Mouse (Mus musculus) skeletal muscle tissue, adult 2 months (tissue): ENCODE measurements at regions not wholly inside any gene's neighbourhood (a gene's known extent, or its start where the extent isn't known, plus 50 kb on each side); places are given as distances from the start of the nearest gene placed in this dataset.
A peak's percentile ranks its signal among the peaks of the same experiment; 100 is the strongest.

Experiments
- DNase-seq: peaks from one replicate; pipeline ENCODE4 v3.0.0-alpha.2; 2012; ENCODE audit warnings: low read depth, low spot score

GRCm38 (mm10) chr17:82731561-82731960 lies 483.5 kb upstream of the Pkdcc start:
- DNase-seq = no peak

- DNase-seq = no peak
These were observed 472.6 kb upstream of the Pkdcc start for GRCm38 (mm10) chr17:82742445-82742844.

DNA sequence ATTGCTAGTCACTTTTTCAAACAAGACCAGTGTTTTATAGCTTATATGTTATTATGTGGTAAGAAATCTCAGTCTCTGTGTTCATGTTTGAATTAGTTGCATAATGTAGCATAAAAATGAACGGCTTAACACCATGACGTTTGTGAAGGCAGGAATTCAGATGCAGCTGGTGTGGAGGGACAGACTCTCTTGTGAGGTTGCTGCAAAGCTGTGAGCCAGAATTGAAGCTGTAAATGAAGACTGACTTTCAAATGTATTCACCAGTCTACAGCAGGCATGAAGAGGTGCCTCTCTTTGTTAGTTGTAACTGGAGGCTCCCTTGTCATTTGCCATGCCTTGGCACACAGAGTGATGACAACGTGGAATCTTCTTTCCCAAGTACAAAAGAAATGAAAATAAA lies 457.7 kb upstream of the Pkdcc start:
- DNase-seq = no peak

GRCm38 (mm10) chr17:82779096-82779495 lies 436.0 kb upstream of the Pkdcc start:
- DNase-seq = no peak

DNA sequence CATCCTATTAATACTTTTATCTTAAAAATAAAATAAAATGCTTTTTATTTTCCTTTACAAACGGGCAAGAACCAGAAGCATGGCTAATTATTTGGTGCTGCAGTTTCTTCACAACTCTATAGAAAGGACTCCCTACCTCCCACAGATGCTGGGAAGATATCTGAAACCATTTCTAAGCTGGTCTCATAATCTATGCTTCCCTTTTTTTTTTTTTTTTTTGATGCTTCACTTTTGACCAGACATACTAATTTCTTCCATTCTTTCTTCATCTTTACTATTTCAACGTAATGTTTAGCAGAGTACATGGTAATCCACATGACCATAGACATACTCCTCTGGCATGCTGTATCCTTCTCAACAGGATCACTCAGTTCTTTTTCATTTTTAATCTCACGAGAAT lies 393.0 kb upstream of the Pkdcc start:
- no peak for DNase-seq

DNA sequence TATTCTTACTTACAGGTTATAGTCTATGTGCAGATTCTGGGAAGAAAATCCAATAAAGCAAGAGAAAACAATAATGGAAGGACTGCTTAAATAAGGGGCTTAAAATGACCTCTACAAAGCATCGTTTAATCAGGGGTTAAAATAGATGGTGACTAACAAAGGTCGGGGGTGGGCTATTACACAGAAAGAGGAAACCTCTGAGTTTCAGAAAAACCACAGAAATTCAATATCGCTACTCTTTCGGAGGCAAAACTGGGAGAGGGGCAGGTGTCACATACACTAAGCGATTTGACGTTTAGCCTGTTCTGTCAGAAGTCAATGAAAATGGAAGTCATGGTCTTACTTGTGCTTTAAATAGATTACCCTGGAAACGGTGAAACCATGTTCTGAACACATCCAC lies 391.0 kb upstream of the Pkdcc start:
- no peak for DNase-seq

DNA sequence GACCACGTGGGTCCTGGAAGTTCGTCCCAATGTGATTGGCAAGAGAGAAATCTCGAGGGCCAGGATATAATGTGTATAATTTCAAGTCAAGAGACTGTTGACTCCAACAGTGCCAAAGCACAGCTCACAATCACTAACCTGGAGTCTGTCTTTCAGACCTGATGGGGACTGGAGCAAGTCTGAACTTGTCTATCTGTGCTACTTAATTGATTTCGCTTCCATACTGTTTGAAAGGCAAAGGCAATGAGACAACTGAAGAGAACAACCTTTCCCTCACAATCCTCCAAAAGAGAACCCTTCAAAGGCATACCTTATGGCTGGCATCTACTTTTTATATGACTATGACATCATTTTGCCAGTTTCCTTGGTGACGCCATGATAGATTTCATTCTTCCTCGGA lies 390.5 kb upstream of the Pkdcc start:
- DNase-seq = no peak

DNA sequence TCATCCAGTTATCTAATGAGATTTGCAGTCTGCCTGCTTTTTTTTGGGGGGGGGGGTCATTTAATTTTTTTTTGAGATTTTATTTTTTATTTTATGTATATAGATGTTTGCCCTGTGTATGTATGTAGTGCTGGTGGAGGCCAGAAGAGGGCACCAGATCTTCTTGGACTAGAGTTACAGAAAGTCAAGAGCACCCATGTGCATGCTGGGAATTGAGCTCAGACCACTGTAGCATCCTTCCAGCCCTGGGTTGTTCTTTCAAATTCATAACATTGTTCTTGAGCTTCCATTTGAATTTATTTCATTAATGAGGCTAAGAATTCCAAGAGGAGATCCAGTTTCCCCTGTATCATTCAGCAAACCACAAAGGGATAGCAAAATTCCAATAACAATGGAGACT lies 387.9 kb upstream of the Pkdcc start:
- no peak for DNase-seq

DNA sequence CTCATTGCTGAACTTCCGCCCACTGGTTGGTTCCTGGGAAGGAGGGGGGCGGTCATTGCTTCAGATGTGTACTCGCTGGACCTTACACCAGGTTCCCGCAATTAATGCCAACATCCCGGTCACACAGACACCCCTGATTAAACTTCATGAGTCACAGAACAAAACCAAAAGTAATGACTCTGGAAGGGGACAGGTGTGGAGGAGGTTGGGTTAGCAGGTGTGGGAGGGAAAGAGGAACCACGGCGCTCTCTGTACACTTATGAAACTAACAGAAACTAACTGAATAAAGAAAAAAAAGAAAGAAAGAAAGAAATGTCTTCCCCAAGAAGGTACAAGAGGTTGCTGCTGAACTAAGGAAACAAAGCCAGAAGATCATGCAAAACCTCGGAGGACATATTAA lies 387.3 kb upstream of the Pkdcc start:
- no peak for DNase-seq

- DNase-seq = no peak
These were observed 386.6 kb upstream of the Pkdcc start for GRCm38 (mm10) chr17:82828434-82828997.

GRCm38 (mm10) chr17:82829415-82829814 lies 385.7 kb upstream of the Pkdcc start:
- DNase-seq = no peak

DNA sequence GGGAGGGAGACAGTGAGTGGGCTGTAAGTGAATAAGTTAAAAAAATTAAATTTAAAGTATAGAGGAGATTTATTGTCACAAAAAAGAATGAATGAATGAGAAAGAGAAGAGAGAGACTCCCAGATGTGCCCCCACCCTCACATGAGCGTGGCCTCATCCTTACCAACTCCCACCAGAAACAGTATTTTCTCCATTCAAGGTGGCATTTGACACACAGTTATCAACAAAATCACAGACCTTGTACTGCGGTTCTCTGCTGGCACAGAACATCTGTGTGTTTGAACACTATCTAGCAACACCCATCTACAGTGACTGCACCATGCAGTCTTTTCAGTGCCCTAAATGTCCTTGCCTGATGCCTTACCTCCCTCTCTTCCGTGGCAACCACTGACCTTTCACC lies 380.9 kb upstream of the Pkdcc start:
- no peak for DNase-seq

- DNase-seq = no peak
These were observed 379.0 kb upstream of the Pkdcc start for GRCm38 (mm10) chr17:82836115-82836514.

DNA sequence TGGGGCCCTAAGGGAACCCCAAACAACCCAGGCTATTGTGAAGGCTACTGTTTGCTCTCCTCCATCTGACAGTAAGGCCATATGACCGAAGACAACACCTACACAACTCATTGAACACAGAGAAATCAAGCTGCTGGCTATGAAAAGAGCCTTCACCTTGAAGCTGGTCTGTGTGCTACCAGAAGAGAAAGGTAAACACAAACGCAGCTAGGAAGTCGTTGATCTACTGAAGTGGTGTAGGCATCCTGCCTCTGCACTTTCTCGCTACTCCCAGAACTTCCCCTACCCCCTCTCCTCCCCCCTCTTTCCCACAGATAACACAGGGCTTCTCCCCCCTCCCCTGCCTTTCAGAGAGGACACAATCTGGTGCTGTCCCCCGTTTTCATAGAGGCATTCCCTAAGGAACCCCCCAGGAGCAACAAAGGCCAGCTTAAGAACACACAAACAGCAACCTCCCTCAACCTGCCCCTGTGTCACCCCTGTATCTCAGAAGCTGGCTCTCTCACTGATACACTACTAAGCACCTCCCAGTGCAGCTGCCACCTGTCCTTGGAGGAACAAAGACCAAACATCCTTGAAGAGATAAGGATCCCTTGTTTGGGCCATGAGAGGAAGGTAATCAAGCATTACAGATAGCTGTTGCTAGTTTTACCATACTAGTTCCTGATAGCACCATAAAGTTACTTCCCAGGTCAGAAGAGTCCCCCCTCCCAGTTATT lies 368.2 kb upstream of the Pkdcc start:
- no peak for DNase-seq

GRCm38 (mm10) chr17:82857199-82858147 lies 357.6 kb upstream of the Pkdcc start:
- peak; percentile 26 for DNase-seq

DNA sequence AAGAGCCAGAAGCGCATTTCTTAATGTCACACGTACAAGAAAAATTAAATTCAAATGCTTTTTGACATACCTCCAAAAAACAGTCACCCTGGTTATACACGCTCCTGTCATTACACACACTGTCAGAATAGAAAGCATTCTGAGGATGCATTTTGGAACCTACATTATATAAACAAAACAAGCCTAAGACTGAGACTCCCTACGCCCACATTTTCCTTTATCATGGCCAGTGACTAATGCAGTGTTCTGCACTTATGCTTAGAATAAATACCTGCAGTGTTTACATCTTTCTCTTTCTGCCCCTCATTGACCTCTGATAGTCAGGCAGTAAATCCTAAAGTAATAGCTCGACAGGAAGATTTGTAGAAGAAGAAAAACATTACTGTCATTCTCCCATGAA lies 354.7 kb upstream of the Pkdcc start:
- DNase-seq = no peak

DNA sequence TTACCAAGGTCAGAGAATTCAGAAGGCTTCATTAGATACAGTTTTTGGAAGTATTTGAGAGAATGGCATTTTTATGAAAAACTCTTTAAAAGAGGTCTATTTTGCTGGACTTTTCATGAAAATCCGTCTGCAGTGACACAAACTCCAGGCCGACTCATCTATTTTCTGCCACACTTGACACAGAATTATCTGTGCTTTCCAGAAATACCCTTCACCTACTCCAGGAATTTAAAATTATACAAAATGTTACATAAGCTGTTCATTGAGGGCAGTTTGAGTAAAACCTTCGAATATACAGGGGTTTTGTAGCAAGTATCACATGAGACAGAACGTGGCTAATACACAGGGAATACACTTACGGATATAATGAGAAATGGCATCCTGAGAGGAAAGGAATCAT lies 354.1 kb upstream of the Pkdcc start:
- no peak for DNase-seq

DNA sequence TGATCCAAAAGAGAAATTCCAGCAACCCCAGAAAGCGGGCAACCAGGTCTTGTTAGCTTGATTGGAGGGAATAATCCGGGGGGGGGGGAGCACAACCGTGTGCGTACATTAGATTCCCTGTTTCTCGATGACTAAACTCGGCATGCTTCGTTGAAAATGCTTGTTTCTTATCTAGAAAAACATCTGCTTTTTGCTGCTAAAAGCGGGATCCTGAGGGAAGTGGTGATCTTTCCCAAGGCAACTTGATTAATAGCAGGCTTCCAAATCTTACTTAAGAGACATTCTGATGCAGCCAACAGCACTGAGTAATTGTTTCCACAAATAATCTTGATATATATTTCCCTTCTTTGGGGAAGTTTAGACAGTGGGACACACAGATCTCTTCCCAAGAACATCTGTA lies 338.0 kb upstream of the Pkdcc start:
- no peak for DNase-seq

DNA sequence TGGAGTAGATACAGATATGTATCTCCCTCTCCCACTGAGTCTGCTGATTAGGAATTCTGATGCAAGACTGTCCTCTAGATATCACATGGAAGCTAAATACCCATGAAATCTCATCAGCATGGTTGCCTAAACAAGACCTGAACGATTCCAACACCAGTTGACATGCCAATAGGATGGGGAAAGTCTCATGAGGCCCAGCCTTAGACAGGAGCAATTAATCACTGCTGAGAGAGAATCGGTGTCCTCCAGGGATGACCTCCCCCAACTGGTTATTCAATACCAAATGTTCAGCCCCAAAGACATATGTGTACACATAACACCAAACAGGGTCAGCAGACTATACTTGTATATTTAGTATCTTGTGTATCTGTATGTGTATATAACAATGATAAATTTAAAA lies 314.5 kb upstream of the Pkdcc start:
- DNase-seq = peak; percentile 5

GRCm38 (mm10) chr17:82901098-82901891 lies 313.8 kb upstream of the Pkdcc start:
- DNase-seq = peak; percentile 19

DNA sequence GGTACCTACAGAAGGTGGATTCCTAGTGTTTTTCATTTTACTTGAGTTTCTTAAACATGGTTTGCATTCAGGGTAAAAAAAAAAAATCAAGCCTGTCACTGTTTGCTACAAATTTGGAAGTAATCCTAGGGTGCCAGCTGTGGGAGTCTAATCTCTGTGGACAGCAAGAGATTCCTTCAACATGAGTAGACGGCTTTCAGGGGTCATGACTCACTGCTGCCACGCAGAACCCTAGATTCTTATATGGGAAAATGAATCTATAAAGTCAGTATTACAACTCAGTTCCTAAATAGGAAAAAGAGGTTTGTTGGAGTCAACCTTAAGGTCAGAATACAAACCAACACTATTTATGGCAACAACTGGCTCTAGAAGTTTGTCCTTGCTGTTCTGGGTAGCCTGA lies 310.1 kb upstream of the Pkdcc start:
- DNase-seq = no peak

- no peak for DNase-seq
These were observed 309.6 kb upstream of the Pkdcc start for GRCm38 (mm10) chr17:82905483-82905882.
